Mouse (Mus musculus) CH12.LX (cell line): Measurements from ENCODE around the gene Gpr21. TPM values are rescaled to one million over a fixed set of nuclear protein-coding genes. Genes with fewer than 3 reads are reported as not detected.

Experiments used
- DNase-seq: peaks from one replicate; pipeline ENCODE4 v3.0.0-alpha.2; 2013; ENCODE audit errors: extremely low read depth
- H3K27ac ChIP-seq: 2 replicates; pipeline ENCODE4 v1.5.1; 2012; ENCODE audit warnings: low read depth, mild to moderate bottlenecking, control low read depth, moderate library complexity; ENCODE audit not compliant: insufficient read depth
- H3K27me3 ChIP-seq: replicated peaks from 2 replicates; pipeline ENCODE3; 2012; ENCODE audit warnings: inconsistent platforms
- H3K36me3 ChIP-seq, 2 experiments: replicated peaks in 1 of 2; 2 replicates each; pipeline versions ENCODE3 to v1.6.1; 2012; ENCODE audit warnings: inconsistent platforms in 1 of 2, low read length in 1 of 2, mild to moderate bottlenecking in 1 of 2, mixed read lengths in 1 of 2, moderate library complexity in 1 of 2; ENCODE audit not compliant: control insufficient read depth in 1 of 2, insufficient read depth in 1 of 2
- H3K4me1 ChIP-seq, 2 experiments: 2 replicates each; pipeline ENCODE4 v1.6.1; 2012; ENCODE audit warnings: inconsistent platforms in 1 of 2, moderate library complexity in 1 of 2; ENCODE audit not compliant: insufficient read depth in 2 of 2, control insufficient read depth in 1 of 2
- H3K4me2 ChIP-seq: 2 replicates; pipeline ENCODE4 v1.6.1; 2012; ENCODE audit warnings: low read depth, mild to moderate bottlenecking, control low read depth; ENCODE audit not compliant: poor library complexity, insufficient read depth, severe bottlenecking
- H3K4me3 ChIP-seq, 3 experiments: fragments of 150-350 bp in 1 of 3; sonication (generic) in 1 of 3; replicated peaks in 1 of 3; 2 replicates each; pipeline versions ENCODE3 to v1.5.1; 2011 to 2012; ENCODE audit warnings: low read depth in 2 of 3, low read length in 2 of 3, mild to moderate bottlenecking in 2 of 3, moderate library complexity in 2 of 3, control low read depth in 1 of 3, improper control_type of control experiment in 1 of 3, inconsistent platforms in 1 of 3, mixed read lengths in 1 of 3; ENCODE audit not compliant: poor library complexity in 1 of 3
- H3K79me2 ChIP-seq: replicated peaks from 2 replicates; pipeline ENCODE4 v1.6.1; 2012; ENCODE audit warnings: mild to moderate bottlenecking, moderate library complexity; ENCODE audit not compliant: control insufficient read depth, poor library complexity, insufficient read depth, severe bottlenecking; ENCODE audit errors: extremely low read depth
- H3K9ac ChIP-seq: 2 replicates; pipeline ENCODE4 v1.6.1; 2012; ENCODE audit warnings: low read depth, mild to moderate bottlenecking, control low read depth, moderate library complexity; ENCODE audit not compliant: insufficient read depth
- H3K9me3 ChIP-seq: replicated peaks from 2 replicates; pipeline ENCODE3; 2012; ENCODE audit warnings: low read length, inconsistent platforms, mixed read lengths
- CHD1 ChIP-seq: IDR thresholded peaks from 2 replicates; pipeline ENCODE4 v1.6.1; 2012; ENCODE audit warnings: low read depth, low read length, improper control_type of control experiment, inconsistent platforms
- CTCF ChIP-seq, 2 experiments: IDR thresholded peaks in 1 of 2; conservative IDR thresholded peaks in 1 of 2; 2 replicates each; pipeline ENCODE4 v1.5.1; 2011 to 2012; ENCODE audit warnings: low read depth in 2 of 2, low read length in 2 of 2, improper control_type of control experiment in 1 of 2, inconsistent platforms in 1 of 2, mild to moderate bottlenecking in 1 of 2, moderate library complexity in 1 of 2
- E2F4 ChIP-seq: IDR thresholded peaks from 2 replicates; pipeline ENCODE4 v1.6.1; 2011; ENCODE audit warnings: low read depth, low read length, improper control_type of control experiment; ENCODE audit not compliant: insufficient replicate concordance
- ELF1 ChIP-seq: IDR thresholded peaks from 2 replicates; pipeline ENCODE4 v1.6.1; 2014; ENCODE audit warnings: low read depth, mild to moderate bottlenecking, inconsistent platforms, low read length, improper control_type of control experiment
- EP300 ChIP-seq: IDR thresholded peaks from 2 replicates; pipeline ENCODE4 v1.6.1; 2011; ENCODE audit warnings: low read length, improper control_type of control experiment
- ETS1 ChIP-seq: conservative IDR thresholded peaks from 2 replicates; pipeline ENCODE4 v1.6.1; 2012; ENCODE audit warnings: low read depth, mild to moderate bottlenecking, inconsistent platforms, low read length, improper control_type of control experiment, moderate library complexity
- GABPA ChIP-seq: IDR thresholded peaks from 2 replicates; pipeline ENCODE4 v1.6.1; 2012; ENCODE audit warnings: low read depth, low read length, improper control_type of control experiment, inconsistent platforms; ENCODE audit not compliant: insufficient replicate concordance
- IRF4 ChIP-seq: IDR thresholded peaks from 2 replicates; pipeline ENCODE4 v1.6.1; 2014; ENCODE audit warnings: low read depth, mild to moderate bottlenecking, inconsistent platforms, low read length, improper control_type of control experiment
- MAX ChIP-seq: IDR thresholded peaks from 2 replicates; pipeline ENCODE4 v1.6.1; 2011; ENCODE audit warnings: low read length, improper control_type of control experiment
- MEF2A ChIP-seq: IDR thresholded peaks from 2 replicates; pipeline ENCODE4 v1.6.1; 2014; ENCODE audit warnings: low read depth, mild to moderate bottlenecking, inconsistent platforms, low read length, improper control_type of control experiment, borderline replicate concordance
- MXI1 ChIP-seq: IDR thresholded peaks from 2 replicates; pipeline ENCODE4 v1.6.1; 2011; ENCODE audit warnings: mild to moderate bottlenecking, low read depth, low read length, improper control_type of control experiment
- NELFE ChIP-seq: IDR thresholded peaks from 2 replicates; pipeline ENCODE4 v1.6.1; 2011; ENCODE audit warnings: low read depth, low read length, improper control_type of control experiment
- NRF1 ChIP-seq: IDR thresholded peaks from 2 replicates; pipeline ENCODE4 v1.6.1; 2014; ENCODE audit warnings: low read depth, mild to moderate bottlenecking, inconsistent platforms, low read length, improper control_type of control experiment, moderate library complexity
- PAX5 ChIP-seq: IDR thresholded peaks from 2 replicates; pipeline ENCODE4 v1.6.1; 2012; ENCODE audit warnings: low read length, inconsistent platforms, mixed read lengths
- RAD21 ChIP-seq: IDR thresholded peaks from 2 replicates; pipeline ENCODE4 v1.6.1; 2011; ENCODE audit warnings: low read depth, mild to moderate bottlenecking, low read length, improper control_type of control experiment, moderate library complexity
- SIN3A ChIP-seq: IDR thresholded peaks from 2 replicates; pipeline ENCODE4 v1.6.1; 2012; ENCODE audit warnings: low read length, improper control_type of control experiment, inconsistent platforms
- TCF12 ChIP-seq: IDR thresholded peaks from 2 replicates; pipeline ENCODE4 v1.6.1; 2014; ENCODE audit warnings: low read depth, mild to moderate bottlenecking, inconsistent platforms, low read length, improper control_type of control experiment
- UBTF ChIP-seq: IDR thresholded peaks from 2 replicates; pipeline ENCODE4 v1.6.1; 2012; ENCODE audit warnings: low read depth, mild to moderate bottlenecking, inconsistent platforms, low read length, improper control_type of control experiment, moderate library complexity
- USF2 ChIP-seq: conservative IDR thresholded peaks from 2 replicates; pipeline ENCODE4 v1.6.1; 2011; ENCODE audit warnings: low read depth, low read length, improper control_type of control experiment
- ZC3H11A ChIP-seq: IDR thresholded peaks from 2 replicates; pipeline ENCODE4 v1.6.1; 2012; ENCODE audit warnings: low read depth, mild to moderate bottlenecking, inconsistent platforms, low read length, improper control_type of control experiment
- ZNF384 ChIP-seq: IDR thresholded peaks from 2 replicates; pipeline ENCODE4 v1.6.1; 2012; ENCODE audit warnings: low read depth, low read length, improper control_type of control experiment, inconsistent platforms
- dilution Hi-C: fragments of 300-500 bp; cut with MboI; formaldehyde crosslinking; loops from 2 replicates; pipeline ENCODE4 v1.14.3; 2020; ENCODE audit warnings: low sequenced_read_pairs; ENCODE audit not compliant: extremely low pct_unique_long_range_greater_than_20kb, extremely low pct_ligation_motif_present
- in situ Hi-C: fragments of 300-500 bp; cut with MboI; formaldehyde crosslinking; loops from 3 replicates; pipeline ENCODE4 v1.14.3; 2019; ENCODE audit warnings: low sequenced_read_pairs, low pct_ligation_motif_present, low pct_unique_long_range_greater_than_20kb, mixed read lengths
- polyA plus RNA-seq: library from polyadenylated mRNA; unstranded; fragments of >175 nt; gene quantifications from 2 replicates; pipeline ENCODE4 v1.2.1, GENCODE M21; 2012; ENCODE audit warnings: low read depth; ENCODE audit not compliant: insufficient read length
- total RNA-seq, 2 experiments: library from RNA; depleted of rRNA; stranded (reverse); fragments of 300-350 nt in 1 of 2; fragments of >200 nt in 1 of 2; gene quantifications; 2 replicates each; pipeline ENCODE4 v1.2.3; 2012 to 2014

Gpr21 gene
- total RNA-seq (2012; rRNA removed) (0.21 and 0.25 TPM in 2 replicates), total RNA-seq (2014; rRNA removed) (0.05 TPM in 1 of 2 replicates, not detected in the other), polyA plus RNA-seq (not detected in 2 replicates)

- TF ChIP-seq ELF1: no peak
- no peak for TF ChIP-seq MEF2A
- no peak for TF ChIP-seq ZNF384
- no peak for TF ChIP-seq USF2
- no peak for TF ChIP-seq CHD1
- no peak for TF ChIP-seq NELFE
- no peak for TF ChIP-seq IRF4
- TF ChIP-seq EP300: no peak
- no peak for TF ChIP-seq ETS1
- dilution Hi-C loops (no loop called here), in situ Hi-C loops (no loop called here)
- no peak within 1 kb of the TSS for H3K4me3 ChIP-seq
- H3K9me3 ChIP-seq: no peaks in the 10 kb centered on the region
- no peak for DNase-seq
- no peak within 1 kb of the TSS for H3K9ac ChIP-seq
- H3K4me1 ChIP-seq: no peaks in the 10 kb centered on the region
- no peak within 1 kb of the TSS for H3K27ac ChIP-seq
- no peaks in the 10 kb centered on the region for H3K27me3 ChIP-seq
- peaks cover 28 to 44% of the 10 kb centered on the region in 2 experiments for H3K36me3 ChIP-seq
- H3K4me2 ChIP-seq: no peak within 1 kb of the TSS
- no peaks in the 10 kb centered on the region for H3K79me2 ChIP-seq
These were observed at the start of gene Gpr21 for GRCm38 (mm10) chr2:37516030-37516710. Gene Gpr21, plus strand, starts transcription at chr2:37516332.

- H3K36me3 ChIP-seq: peaks cover 35 to 38% of the 10 kb centered on the region in 2 experiments
- H3K4me3 ChIP-seq: no peak overlapping the region
- H3K79me2 ChIP-seq: no peaks in the 10 kb centered on the region; the same call in 1 of the 2 replicates
- no peak for DNase-seq
- in situ Hi-C loops (loop anchor here (10.0 kb wide), 1 partner anchor 95 kb away; no protein-coding TSS in a partner anchor), dilution Hi-C loops (no loop called here)
- no peaks in the 10 kb centered on the region for H3K9me3 ChIP-seq
- no peak overlapping the region for H3K4me2 ChIP-seq
- TF ChIP-seq CTCF (conservative IDR thresholded peaks at IDR 0.05 in 1 of 2, IDR thresholded peaks at IDR 0.05 in 1 of 2; ENCODE audit: low read depth in 2 of 2, low read length in 2 of 2) (no peak), USF2 (no peak), TCF12 (no peak), ZC3H11A (no peak), E2F4 (no peak), PAX5 (no peak), NELFE (no peak), ZNF384 (no peak), CHD1 (no peak), MEF2A (no peak), MXI1 (no peak), RAD21 (no peak), NRF1 (no peak), SIN3A (no peak), MAX (no peak), EP300 (no peak), GABPA (no peak), UBTF (no peak), IRF4 (no peak)
- H3K27me3 ChIP-seq: no peaks in the 10 kb centered on the region
- no peak overlapping the region for H3K27ac ChIP-seq
- no peak overlapping the region for H3K9ac ChIP-seq
- no peaks in the 10 kb centered on the region for H3K4me1 ChIP-seq
These were observed 36.6 kb upstream of the Gpr21 start for GRCm38 (mm10) chr2:37479559-37479958.
